Mouse (Mus musculus) cerebellum, adult 2 months (tissue): Measurements from ENCODE around the gene Itprip.

Source experiments
- CTCF ChIP-seq: fragments of 200-500 bp; IDR thresholded peaks from 2 replicates; pipeline ENCODE4 v1.5.1; 2011; ENCODE audit warnings: low read depth, mild to moderate bottlenecking, control low read depth, low read length, moderate library complexity, borderline replicate concordance; ENCODE audit not compliant: insufficient read depth
- POLR2A ChIP-seq: fragments of 200-500 bp; IDR thresholded peaks from 2 replicates; pipeline ENCODE4 v1.6.1; 2011; ENCODE audit warnings: low read length, control low read depth, borderline replicate concordance; ENCODE audit not compliant: insufficient read depth

- TF ChIP-seq POLR2A (no peak), CTCF (no peak)
Observed at GRCm38 (mm10) chr19:47876252-47876651, 42.8 kb downstream of the Itprip start.
